Comparison of ENCODE assay signal across 13 mouse cellular contexts in the genomic region with DNA sequence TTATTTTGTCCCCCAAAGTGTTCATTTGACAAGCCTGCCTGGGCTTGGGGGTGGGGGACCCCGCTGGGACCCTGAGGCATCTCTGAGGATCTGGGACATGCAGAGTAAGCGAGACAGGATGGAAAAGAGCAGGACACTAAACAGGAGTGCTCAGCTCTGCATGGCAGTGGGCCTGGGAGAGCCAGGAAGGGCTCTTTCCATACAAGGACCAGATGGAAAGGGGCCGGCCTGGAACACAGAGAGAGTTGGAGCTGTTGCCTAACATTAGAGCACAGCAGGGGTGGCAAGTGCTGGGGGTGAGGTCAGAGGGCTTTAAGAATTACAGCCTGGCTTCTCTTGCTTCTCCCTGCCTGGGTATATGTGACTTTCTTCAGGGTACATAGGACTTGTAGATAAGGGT. TPM values are rescaled to one million over a fixed set of nuclear protein-coding genes. Genes with fewer than 3 reads are reported as not detected.
"Had no signal": no experiment of that assay in that cellular context is flagged by ENCODE, and none has a peak within 500 bp of the region (broad histone marks: within the 10 kb centered on the region; RNA-seq: fewer than 3 reads in every experiment).

No protein-coding gene starts in this region.

- H3K27me3 ChIP-seq: liver, embryonic 15.5 days; neural tube, embryonic 12.5 days had no signal

- H3K4me2 ChIP-seq: limb, embryonic 13.5 days; liver, embryonic 15.5 days; lung, embryonic 14.5 days; neural tube, embryonic 12.5 days had no signal

- H3K4me1 ChIP-seq: limb, embryonic 13.5 days; liver, embryonic 15.5 days; neural tube, embryonic 12.5 days had no signal

- H3K4me3 ChIP-seq: limb, embryonic 13.5 days; liver, embryonic 15.5 days; midbrain, embryonic 10.5 days; neural tube, embryonic 12.5 days had no signal

- H3K36me3 ChIP-seq: limb, embryonic 13.5 days; liver, embryonic 15.5 days; midbrain, embryonic 10.5 days; neural tube, embryonic 12.5 days had no signal

- H3K27ac ChIP-seq: limb, embryonic 13.5 days; liver, embryonic 15.5 days; midbrain, embryonic 10.5 days; neural tube, embryonic 12.5 days; stomach, postnatal 0 days had no signal

- H3K9ac ChIP-seq: limb, embryonic 13.5 days; liver, embryonic 15.5 days; lung, embryonic 14.5 days; neural tube, embryonic 12.5 days had no signal

- H3K9me3 ChIP-seq: limb, embryonic 13.5 days; liver, embryonic 15.5 days; midbrain, embryonic 10.5 days; neural tube, embryonic 12.5 days had no signal

- DNase-seq: kidney, adult 18-20 months; kidney, postnatal 14 days; lung, embryonic 14.5 days; lung, postnatal 10 days; lung, postnatal 4 days; midbrain, embryonic 14.5 days had no signal

RNA-seq across cellular contexts. Expression of gene Cacna1i, which starts 43.2 kb away (rescaled TPM):
- total RNA-seq: megakaryocyte, adult 5-6 weeks had no signal
- polyA plus RNA-seq: kidney, embryonic 14.5 days; lung, embryonic 14.5 days; stomach, postnatal 0 days had no signal
